Mouse (Mus musculus): ENCODE data around the gene Snx22. TPM values are rescaled to one million over a fixed set of nuclear protein-coding genes. Genes with fewer than 3 reads are reported as not detected.

The Snx22 gene
- 0.46 to 1.3 TPM (median 0.94 TPM) in 4 replicates for total RNA-seq (2023)

GRCm38 (mm10) chr9:66069583-66069982, at the start of gene Snx22:
Snx22 (minus strand) TSS chr9:66069719.

GRCm38 (mm10) chr9:66059583-66060307, 9.8 kb downstream of the Snx22 start, which contains the start of gene Ppib:
Ppib (plus strand) TSS chr9:66060222.

Other genes starting within 250 kb of the Snx22 start
- 16.8 to 23.4 TPM (median 20.0 TPM) in 4 replicates for gene Zfp609, start 242.2 kb downstream of the Snx22 start, total RNA-seq (2023)
- gene Pclaf, start 179.5 kb downstream of the Snx22 start, total RNA-seq (2023) = 3.2 to 7.0 TPM (median 3.7 TPM) in 4 replicates
- gene Trip4, start 160.9 kb downstream of the Snx22 start, total RNA-seq (2023) = 24.1 to 28.8 TPM (median 26.2 TPM) in 4 replicates
- 47.8 to 54.6 TPM (median 51.4 TPM) in 4 replicates for gene Csnk1g1, start 160.8 kb downstream of the Snx22 start, total RNA-seq (2023)
- 214 to 233 TPM (median 227 TPM) in 4 replicates for gene Ppib, start 9.5 kb downstream of the Snx22 start, total RNA-seq (2023)
- gene Snx1, start 56.9 kb upstream of the Snx22 start, total RNA-seq (2023) = 74.5 to 88.9 TPM (median 87.5 TPM) in 4 replicates
- 37.9 to 42.6 TPM (median 41.4 TPM) in 4 replicates for gene Ciao2a, start 56.9 kb upstream of the Snx22 start, total RNA-seq (2023)
- gene Dapk2, start 88.5 kb upstream of the Snx22 start, total RNA-seq (2023) = 0.43 to 1.7 TPM (median 1.1 TPM) in 4 replicates

All from B cell, adult 62 days (primary cell).